Mouse (Mus musculus) monocyte, adult 5-6 weeks (primary cell): ENCODE data around the gene Tmem56. TPM values are rescaled to one million over a fixed set of nuclear protein-coding genes. Genes with fewer than 3 reads are reported as not detected.

Experiments
- ATAC-seq: fragments of 153-309, 156-312 bp; replicated peaks from 2 replicates; pipeline ENCODE4 v1.8.0; 2017; ENCODE audit warnings: mild to moderate bottlenecking; ENCODE audit not compliant: low TSS enrichment, insufficient number of reproducible peaks, severe bottlenecking, poor library complexity, low FRiP score
- total RNA-seq: library from RNA; stranded (forward); fragments of 200-1000, 200-491, 200-594 nt; gene quantifications from 3 replicates; pipeline ENCODE4 v1.2.3, GENCODE M21; 2017

The Tmem56 gene
- total RNA-seq, 1 experiment from 2014 or later: 1.0 TPM

DNA sequence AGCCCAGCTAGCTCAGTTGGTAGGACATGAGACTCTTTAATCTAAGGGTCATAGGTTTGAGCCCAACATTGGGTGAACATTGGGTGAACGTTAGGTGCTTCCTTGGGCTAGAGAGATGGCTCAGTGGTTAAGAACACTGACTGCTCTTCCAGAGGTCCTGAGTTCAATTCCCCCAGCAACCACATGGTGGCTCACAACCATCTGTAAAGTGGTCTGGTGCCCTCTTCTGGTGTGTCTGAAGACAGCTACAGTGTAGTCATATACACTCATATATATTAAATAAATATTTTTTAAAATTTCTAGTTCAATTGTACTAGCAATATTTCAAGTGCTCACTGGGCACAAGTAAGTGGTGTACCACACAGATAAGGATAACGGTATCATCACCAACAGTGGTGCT lies 4.3 kb upstream of the Tmem56 start:
- no peak for ATAC-seq

DNA sequence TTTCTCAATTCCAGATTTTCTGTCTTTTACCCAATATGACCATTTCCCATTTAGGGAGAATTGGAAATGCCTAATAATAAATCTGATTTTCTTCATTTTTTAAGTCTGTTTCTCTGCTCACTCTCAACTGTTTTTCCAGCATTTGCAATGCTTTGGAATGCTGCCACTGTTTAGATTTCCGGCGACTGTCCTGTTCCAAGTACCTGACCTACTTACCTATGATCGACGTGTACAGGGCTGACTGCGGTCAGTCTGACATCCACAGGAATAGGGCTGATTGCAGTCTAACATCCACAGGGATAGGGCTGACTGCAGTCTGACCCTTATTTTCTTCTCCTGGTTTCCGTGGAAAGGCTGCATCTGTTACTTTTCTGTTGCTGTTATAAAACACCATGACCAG lies 2.3 kb upstream of the Tmem56 start:
- no peak for ATAC-seq

DNA sequence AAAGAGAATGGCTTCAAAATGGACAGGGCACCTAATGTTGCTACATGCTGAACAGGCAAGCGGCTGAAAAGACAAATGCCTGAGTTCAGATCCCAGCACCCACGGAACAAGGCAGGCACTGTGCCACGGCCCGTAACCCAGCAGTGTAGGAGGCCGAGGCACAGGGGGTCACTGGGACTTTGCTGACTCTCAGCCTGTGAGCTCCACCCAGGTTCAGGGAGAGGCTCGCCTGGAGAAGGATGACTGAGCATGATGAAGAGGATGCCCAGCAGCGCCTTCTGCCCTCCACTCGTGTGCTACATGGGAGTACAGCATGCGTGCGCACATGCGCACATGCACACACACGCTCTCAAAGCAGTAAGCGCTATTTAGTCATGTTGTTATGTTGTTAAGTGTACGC lies 3.2 kb downstream of the Tmem56 start:
- ATAC-seq: no peak

DNA sequence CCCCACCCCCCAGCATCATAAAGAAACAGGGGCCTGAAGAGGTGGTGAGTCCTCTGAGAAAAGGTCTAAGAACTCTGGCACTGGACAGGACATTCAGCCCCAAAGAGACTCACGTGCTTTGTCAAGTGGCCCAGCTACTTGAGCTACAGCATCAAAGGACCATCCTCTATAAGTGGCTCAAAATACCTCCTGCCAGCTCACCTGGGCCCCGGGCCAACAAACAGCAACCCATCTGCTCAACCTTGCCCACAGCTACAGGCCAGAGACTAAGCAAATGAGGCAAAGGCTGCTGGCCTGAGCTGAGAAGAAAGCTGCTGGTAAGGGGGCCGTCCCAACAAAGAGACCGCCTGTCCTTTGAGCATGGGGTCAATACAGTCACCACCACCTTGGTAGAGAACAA lies 5.3 kb downstream of the Tmem56 start:
- no peak for ATAC-seq

DNA sequence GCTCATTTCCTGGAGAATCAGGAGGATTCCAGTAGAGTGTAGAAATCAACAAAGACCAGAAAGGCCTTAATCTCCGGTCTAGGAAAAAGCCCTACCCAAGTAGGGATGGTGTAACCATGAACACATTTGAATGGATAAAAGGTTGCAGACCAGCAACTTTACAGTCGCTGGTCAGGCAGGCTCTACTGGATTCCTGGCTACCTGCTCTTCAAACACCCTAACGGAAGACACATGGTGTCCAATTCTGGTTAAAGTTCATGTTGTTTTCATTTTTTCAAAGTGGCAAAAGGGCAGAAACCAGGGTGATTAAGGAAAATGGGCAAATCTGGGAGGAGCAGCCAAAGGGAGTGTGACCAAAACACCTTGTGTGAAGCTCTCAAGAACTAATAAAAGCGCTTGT lies 5.9 kb downstream of the Tmem56 start:
- no peak for ATAC-seq

DNA sequence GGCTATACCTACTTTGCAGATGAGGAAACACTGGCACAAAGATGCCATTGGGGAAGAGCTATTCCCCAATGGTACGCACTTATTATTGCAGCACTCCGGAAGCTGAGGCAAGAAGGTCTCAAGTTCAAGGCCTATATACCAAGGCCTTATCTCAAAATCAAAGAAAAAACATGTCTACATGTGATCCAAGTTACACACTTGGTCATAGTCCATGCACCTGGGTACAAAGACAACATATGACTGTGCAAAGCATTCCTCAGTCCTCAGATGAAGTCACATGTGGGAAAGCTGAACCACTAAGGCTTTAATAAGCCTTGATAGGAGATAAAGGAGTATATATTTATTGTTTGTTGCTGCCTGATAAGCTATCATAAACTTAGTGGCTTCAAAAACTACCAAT lies 8.9 kb downstream of the Tmem56 start:
- ATAC-seq: no peak

DNA sequence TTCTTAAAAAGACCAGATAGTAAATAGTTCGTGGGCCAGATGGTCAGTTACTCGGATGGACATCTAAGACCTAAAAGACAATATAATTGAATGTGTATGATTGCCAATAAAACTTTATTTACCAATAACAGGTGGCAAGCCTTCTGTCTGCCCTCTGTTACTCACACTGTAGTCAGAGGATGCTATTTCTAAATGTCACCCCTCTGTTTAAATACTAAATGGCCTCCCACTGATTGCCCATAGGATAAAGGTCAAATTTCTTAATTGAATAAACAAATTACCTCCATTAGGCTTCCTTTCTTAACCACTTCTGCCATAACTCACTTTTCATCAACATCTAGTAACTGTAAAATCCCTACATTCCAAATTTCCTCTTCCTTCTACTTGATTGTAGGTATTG lies 10.3 kb downstream of the Tmem56 start:
- no peak for ATAC-seq

DNA sequence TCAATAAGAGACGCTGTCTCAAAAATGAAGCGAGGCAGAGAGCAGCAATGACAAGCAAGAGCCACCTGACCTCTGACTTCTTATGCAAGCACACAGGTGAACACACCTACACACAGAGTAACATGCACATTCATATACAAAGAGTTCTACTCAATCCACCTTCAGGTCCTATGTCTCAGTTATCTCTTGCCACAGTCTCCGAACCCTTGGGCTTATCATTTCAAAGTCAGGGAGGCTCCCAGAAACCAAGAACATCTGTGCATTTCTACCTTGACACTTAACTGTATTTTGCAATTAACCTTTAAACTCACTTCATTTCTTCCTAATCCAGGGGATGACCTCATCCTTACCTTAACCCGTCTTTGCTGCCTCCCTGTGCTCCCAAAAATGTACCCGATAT lies 15.6 kb downstream of the Tmem56 start:
- no peak for ATAC-seq

DNA sequence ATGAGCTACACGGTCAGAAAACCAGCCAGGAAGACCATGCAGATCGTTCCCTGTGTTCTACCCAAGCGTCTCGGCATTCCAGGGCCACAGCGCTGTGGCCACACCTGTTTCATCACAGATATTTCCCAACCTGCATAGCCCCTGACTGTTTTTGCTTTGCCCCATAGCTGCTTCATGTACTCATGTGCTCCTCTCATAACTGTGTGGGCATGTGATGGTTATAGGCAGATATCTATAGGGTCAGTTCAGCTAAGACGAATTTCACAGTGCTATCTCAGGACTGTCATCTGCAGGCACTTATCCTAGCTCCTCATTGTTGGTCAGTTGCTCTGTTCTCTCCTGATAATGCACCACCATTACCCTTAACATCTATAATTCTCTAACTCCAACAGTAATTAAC lies 18.7 kb downstream of the Tmem56 start:
- no peak for ATAC-seq

DNA sequence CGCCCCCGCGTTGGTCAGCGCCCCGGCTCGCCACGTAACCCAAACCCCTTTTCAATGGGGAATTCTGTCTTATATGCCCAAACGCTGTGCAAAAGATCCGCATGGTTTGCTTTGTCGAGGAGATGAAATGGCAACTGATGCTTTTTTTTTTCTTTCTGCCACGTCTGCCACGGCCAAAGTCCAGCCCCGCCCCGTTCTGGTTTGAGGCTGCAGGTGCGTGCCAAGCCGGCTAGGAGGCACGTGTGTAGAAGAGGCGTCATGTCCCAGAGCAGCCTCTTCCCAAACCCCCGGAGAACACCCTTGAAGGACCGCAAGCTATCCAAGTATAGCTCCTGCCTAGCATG lies 19.7 kb downstream of the Tmem56 start:
- 0 out of 2 replicates have a peak, but pooled peaks have one; percentile 22 for ATAC-seq

DNA sequence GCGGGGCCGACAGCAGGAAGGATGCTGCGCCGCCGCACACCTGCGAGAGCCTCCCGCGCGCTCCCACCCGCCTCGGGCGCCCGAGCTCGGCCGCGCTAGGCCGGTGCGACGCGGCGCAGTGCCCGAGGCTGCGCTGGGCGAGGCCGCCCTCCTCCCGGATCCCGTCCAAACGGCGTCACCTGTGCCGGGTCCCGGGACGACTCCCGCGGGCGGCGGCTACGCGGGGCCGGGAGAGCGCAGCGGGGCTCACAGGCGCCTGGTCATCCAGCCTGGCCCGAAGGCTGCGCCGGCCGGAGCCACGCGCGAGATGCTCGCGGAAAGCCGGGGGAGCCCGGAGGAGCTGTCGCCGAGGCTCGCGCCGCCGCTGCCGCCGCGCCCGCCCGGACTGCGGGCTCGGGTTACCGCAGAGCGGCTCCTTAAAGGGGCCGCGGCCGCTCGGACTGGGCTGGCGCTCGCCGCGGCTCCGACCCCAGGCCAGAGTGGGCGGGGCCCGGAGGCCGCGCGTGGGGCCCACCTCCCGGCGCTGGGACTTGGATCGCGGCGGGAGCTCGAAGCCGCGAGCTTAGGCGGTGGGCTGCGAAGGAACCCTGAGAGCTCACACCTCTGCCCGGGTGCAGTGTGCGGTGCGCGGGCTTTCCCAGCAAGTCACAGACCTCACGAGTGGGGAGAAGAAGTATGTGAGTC lies 20.2 kb downstream of the Tmem56 start:
- 0 out of 2 replicates have a peak, but pooled peaks have one; percentile 17 for ATAC-seq

DNA sequence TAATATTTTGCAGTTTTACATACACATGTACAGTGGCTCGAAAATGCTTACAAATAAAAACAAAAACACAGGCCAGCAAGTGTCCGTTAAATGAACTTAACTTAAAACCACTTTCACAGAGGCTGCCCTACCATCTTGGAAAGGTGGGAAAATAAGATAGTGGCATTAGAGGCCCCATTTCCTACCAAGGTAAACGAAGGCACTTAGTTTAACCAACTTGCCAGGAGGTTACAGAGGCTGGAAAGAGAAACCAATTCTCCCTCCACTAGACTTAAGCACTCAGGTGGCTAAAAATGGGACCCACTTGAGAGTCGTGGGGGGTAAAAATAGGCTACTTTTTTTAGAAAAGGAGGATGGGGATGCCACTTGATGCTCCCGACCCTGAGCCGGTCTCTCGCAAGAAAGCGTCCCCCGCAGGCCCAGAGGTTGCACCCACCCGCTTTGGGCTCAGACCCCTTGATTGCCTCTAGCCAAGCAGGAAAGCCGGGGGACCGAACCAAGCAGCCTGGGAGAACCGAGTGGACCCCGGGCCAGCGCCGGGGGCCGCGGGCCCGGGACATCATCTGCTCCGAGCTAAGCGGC lies 20.9 kb downstream of the Tmem56 start:
- no peak for ATAC-seq

DNA sequence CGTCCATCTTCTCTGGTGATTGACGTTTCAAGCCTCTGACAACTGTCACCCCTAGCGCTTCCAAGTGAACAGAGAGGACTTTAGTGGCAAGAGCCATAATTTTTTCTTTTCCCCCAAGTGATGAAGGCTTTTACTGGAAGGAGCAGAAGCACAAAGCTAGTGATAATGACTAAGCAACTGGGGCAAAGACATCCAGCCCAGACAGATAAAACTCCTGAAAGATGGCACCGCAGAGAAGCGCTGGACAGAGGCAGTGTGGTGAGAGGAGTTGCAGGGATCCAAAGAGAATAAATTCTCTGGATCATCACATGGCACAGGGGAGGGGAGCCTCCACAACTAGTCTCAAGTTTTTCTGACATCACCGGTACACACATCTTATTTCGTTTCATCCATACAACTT lies 21.6 kb downstream of the Tmem56 start:
- ATAC-seq: no peak

DNA sequence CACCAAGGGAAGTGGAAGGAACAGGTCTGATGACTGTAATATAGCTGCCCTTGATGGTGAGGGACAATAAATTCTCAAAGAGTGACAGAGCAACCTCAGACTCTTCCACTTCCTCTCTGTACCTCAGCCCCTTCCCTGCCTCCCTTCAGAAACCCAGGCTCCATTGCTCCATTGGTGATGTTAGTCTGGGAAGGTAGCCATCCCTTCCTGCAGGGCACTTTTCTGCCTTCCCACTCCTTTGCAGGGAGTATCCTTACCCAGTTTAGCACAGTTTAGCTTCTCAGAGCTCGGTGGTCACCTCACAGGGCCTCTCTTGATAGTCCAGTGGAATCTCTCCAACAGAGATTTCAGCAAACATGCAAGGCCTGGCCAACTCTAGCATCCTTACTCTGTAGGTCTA lies 22.1 kb downstream of the Tmem56 start:
- ATAC-seq: no peak

DNA sequence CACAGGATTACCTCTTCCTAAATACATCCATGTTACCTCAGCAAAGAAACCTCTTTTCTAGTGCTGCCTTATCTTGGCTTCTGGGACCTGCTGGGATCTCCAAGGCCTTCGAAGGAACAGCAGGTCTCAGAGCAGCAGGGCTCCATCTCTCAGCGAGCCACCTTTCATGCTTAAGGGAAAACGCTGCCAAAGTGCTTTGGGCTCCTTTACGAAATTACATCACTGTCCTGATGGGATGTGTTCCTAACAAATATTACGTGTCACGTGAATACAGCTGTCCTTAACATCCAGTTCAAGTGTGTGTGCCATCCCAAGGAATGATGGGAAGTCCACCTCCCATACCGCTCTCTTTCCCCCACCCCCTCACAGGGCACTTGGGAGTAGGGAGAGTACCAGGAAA lies 22.9 kb downstream of the Tmem56 start:
- ATAC-seq: no peak

DNA sequence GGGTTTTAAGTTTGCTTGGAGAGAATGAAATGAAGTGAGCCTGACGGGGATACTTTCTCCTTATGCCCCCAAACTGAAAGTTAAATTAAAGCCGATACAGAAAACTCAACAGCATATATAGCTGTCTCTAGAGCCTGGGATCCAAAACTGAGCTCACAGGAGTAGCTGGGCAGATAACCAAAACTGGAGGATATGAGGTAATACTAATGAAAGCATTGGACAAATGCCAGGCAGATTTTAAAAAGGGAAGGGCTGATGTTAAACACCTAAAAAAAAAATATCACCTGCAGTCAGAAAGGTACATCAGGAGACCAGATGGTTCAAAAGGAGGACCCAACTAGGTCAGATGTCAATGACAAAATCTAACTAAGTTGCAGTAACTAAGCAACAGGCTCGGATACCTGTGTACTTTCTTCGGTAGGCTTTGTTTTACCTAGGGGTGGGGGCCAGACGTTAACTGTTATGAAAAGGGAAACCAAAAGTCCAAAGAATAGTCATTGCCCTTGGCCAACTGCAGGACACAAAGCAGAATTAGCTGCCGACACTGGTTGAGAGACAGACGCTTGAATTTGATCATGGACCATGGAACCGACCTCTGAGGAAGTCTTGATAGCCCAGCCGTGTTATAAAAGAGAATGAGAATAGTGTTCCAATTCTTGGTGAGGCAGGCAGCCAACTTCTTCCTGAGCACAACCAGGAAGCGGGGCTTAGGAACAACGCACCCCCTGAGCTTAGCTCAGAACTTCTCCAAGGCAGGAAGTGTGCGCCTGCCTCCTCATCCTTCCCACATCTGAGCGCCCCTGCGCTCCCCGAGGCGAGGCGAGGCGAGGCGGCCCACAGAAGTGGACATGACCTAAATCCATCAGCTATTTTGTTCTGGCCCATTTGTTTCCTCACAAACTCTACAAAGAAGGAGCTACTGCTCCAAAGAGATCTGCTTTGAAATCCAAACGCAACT lies 24.1 kb downstream of the Tmem56 start:
- ATAC-seq: no peak

DNA sequence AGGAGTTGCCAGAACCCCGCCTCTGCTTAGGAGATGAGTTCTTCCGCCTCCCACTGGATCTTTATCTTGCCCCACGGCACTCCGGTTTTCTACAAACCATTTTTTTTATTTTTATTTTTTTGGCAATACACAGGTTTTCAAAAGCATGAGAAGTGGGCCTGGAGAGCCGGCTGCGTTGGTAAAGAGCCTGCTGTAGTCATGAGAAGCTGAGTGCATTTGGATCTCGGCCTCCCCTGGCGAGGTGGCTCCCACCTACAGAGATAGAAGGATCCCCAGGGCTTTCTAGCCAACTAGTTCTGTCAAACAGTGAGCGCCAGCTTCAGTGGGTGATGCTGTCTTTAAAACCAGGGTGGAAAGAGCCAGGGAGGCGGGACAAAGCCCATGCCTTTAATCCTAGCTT lies 25.5 kb downstream of the Tmem56 start:
- ATAC-seq: no peak

DNA sequence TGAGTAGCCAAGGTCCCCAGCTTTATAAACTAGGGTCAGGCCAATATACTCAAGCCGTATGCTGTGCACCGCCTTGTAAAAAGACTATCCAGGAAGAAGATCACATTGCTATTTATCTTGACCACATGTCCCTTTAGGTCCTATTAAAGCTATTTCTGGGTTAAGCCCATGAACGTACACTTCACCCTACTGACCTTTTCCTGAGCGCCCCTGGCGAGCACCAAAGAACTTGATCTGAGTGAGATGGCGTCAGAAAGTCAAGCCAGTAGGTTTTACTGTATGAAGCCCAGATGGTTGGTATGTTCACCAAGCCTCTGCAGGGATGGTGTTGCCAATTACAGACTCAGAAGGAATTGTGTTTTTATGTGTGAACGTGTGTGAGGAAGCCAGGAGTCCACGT lies 26.8 kb downstream of the Tmem56 start:
- ATAC-seq: no peak

DNA sequence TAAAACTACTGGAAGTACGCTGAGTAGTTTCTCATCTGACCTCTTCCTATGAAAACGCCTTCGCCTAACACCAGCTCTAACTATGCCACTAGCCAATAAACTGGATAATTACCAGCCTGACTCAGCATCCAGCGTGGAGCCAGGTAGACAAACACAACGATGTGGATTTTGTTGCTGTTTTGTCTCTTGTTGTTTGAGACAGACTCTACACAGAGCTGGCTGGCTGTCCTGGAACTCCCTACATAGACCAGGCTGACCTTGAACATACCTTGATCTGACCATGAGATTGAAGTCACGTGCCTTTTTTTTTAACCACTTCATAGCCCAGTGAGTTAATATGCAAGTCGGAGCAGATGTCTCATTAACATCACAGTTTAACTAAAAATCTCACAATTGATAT lies 27.4 kb downstream of the Tmem56 start:
- ATAC-seq: no peak
